Mouse (Mus musculus) hindbrain, embryonic 16.5 days (tissue): ENCODE measurements around the gene Cox17. TPM values are rescaled to one million over a fixed set of nuclear protein-coding genes. Genes with fewer than 3 reads are reported as not detected.

Experiments used
- ATAC-seq: fragments of 200-750 bp; cut with Nextera tagmentation; 2 replicates; pipeline ENCODE4 v1.8.0; 2017; ENCODE audit warnings: moderate TSS enrichment, moderate library complexity
- H3K27ac ChIP-seq: fragments of 300-500 bp; sonication (generic); 2 replicates; pipeline ENCODE4 v1.5.1; 2014; ENCODE audit warnings: low read depth, mild to moderate bottlenecking, control low read depth, low read length, moderate library complexity
- H3K27me3 ChIP-seq: fragments of 300-500 bp; sonication (generic); replicated peaks from 2 replicates; pipeline ENCODE4 v1.6.1; 2014; ENCODE audit warnings: low read length; ENCODE audit not compliant: control insufficient read depth, insufficient read depth
- H3K36me3 ChIP-seq: fragments of 300-500 bp; sonication (generic); 2 replicates; pipeline ENCODE4 v1.6.1; 2014; ENCODE audit warnings: mild to moderate bottlenecking, low read length, moderate library complexity, mixed read lengths; ENCODE audit not compliant: control insufficient read depth, insufficient read depth
- H3K4me1 ChIP-seq: fragments of 300-500 bp; sonication (generic); 2 replicates; pipeline ENCODE4 v1.6.1; 2014; ENCODE audit warnings: low read depth, low read length; ENCODE audit not compliant: control insufficient read depth, insufficient read depth
- H3K4me2 ChIP-seq: fragments of 300-500 bp; sonication (generic); 2 replicates; pipeline ENCODE4 v1.6.1; 2014; ENCODE audit warnings: mild to moderate bottlenecking, low read length, control low read depth, moderate library complexity
- H3K4me3 ChIP-seq: fragments of 300-500 bp; sonication (generic); 2 replicates; pipeline ENCODE4 v1.5.1; 2014; ENCODE audit warnings: mild to moderate bottlenecking, low read length, control low read depth, moderate library complexity
- H3K9ac ChIP-seq: fragments of 300-500 bp; sonication (generic); 2 replicates; pipeline ENCODE4 v1.6.1; 2014; ENCODE audit warnings: low read depth, mild to moderate bottlenecking, control low read depth, low read length, moderate library complexity
- H3K9me3 ChIP-seq: fragments of 300-500 bp; sonication (generic); 2 replicates; pipeline ENCODE4 v1.6.1; 2014; ENCODE audit warnings: mild to moderate bottlenecking, low read length, moderate library complexity; ENCODE audit not compliant: control insufficient read depth
- WGBS: fragments of 180-500 bp; shearing (Covaris S2); extraction: QIAGEN DNeasy Blood & Tissue Kit; methylation state at CpG from one replicate; pipeline ENCODE4 v1.1.7; 2014; 5-methylcytosine and 5-hydroxymethylcytosine counted together
- polyA plus RNA-seq: library from polyadenylated mRNA; unstranded; fragments of >200 nt; fragmentation: Nextera tagmentation; extraction: Ambion mirVana; gene quantifications from 2 replicates; pipeline ENCODE4 v1.2.1, GENCODE M21; 2015

Gene Cox17
- 65.3 and 71.9 TPM in 2 replicates for polyA plus RNA-seq

- H3K4me1 ChIP-seq, result peaks cover 12% of the 10 kb centered on the region
- H3K4me3 ChIP-seq, result peak within 1 kb of the TSS; percentile 95
- H3K9ac ChIP-seq, result peak within 1 kb of the TSS; percentile 87
- H3K27me3 ChIP-seq, result no peaks in the 10 kb centered on the region
- 2% methylated on average over 35 of the region's 35 CpGs for WGBS
- peak within 1 kb of the TSS; percentile 81 for H3K4me2 ChIP-seq
- H3K36me3 ChIP-seq, result peaks cover 7% of the 10 kb centered on the region; the same call in 1 of the 2 replicates
- peak within 1 kb of the TSS; percentile 85 for H3K27ac ChIP-seq
- H3K9me3 ChIP-seq, result no peaks in the 10 kb centered on the region
- ATAC-seq, result peak; percentile 99
These were observed at the start of gene Cox17, which contains the start of gene Gm21987 for GRCm38 (mm10) chr16:38346529-38347325. Cox17 (plus strand) TSS chr16:38346991. Gm21987 (plus strand) TSS chr16:38347040.

GRCm38 (mm10) chr16:38298410-38298809 is 48.4 kb upstream of the Cox17 start:
- WGBS, result 84% methylated on average over 6 of the region's 6 CpGs
- Histone ChIP-seq H3K4me3 (no peak overlapping the region), H3K27me3 (no peaks in the 10 kb centered on the region), H3K9me3 (no peaks in the 10 kb centered on the region), H3K4me2 (no peak overlapping the region), H3K4me1 (no peaks in the 10 kb centered on the region), H3K27ac (no peak overlapping the region), H3K36me3 (no peaks in the 10 kb centered on the region), H3K9ac (no peak overlapping the region)
- ATAC-seq, result no peak

- 95% methylated on average over 13 of the region's 13 CpGs for WGBS
- H3K9ac ChIP-seq, result no peak overlapping the region
- H3K27me3 ChIP-seq, result no peaks in the 10 kb centered on the region
- no peaks in the 10 kb centered on the region for H3K36me3 ChIP-seq
- H3K27ac ChIP-seq, result no peak overlapping the region
- no peak for ATAC-seq
- no peak overlapping the region for H3K4me2 ChIP-seq
- no peak overlapping the region for H3K4me3 ChIP-seq
- H3K9me3 ChIP-seq, result no peaks in the 10 kb centered on the region
- H3K4me1 ChIP-seq, result no peaks in the 10 kb centered on the region
These were observed 44.4 kb upstream of the Cox17 start for GRCm38 (mm10) chr16:38302367-38302766.

- Histone ChIP-seq H3K4me3 (no peak overlapping the region), H3K9ac (no peak overlapping the region), H3K27ac (no peak overlapping the region), H3K27me3 (no peaks in the 10 kb centered on the region), H3K36me3 (no peaks in the 10 kb centered on the region), H3K4me2 (no peak overlapping the region), H3K4me1 (no peaks in the 10 kb centered on the region), H3K9me3 (no peaks in the 10 kb centered on the region)
- no peak for ATAC-seq
- WGBS, result 80% methylated on average over 17 of the region's 17 CpGs
These were observed 42.2 kb upstream of the Cox17 start for GRCm38 (mm10) chr16:38304460-38305194.

GRCm38 (mm10) chr16:38306571-38307220 is 40.1 kb upstream of the Cox17 start:
- Histone ChIP-seq H3K27ac (no peak overlapping the region), H3K9me3 (no peaks in the 10 kb centered on the region), H3K27me3 (no peaks in the 10 kb centered on the region), H3K4me3 (no peak overlapping the region), H3K36me3 (no peaks in the 10 kb centered on the region), H3K9ac (no peak overlapping the region), H3K4me2 (no peak overlapping the region), H3K4me1 (no peaks in the 10 kb centered on the region)
- 46% methylated on average over 18 of the region's 18 CpGs for WGBS
- peak; percentile 24; the same call in 1 of the 2 replicates for ATAC-seq

- Histone ChIP-seq H3K27me3 (no peaks in the 10 kb centered on the region), H3K9ac (no peak overlapping the region), H3K9me3 (no peaks in the 10 kb centered on the region), H3K4me3 (no peak overlapping the region), H3K36me3 (no peaks in the 10 kb centered on the region), H3K4me2 (no peak overlapping the region), H3K27ac (no peak overlapping the region), H3K4me1 (no peaks in the 10 kb centered on the region)
- WGBS, result 46% methylated on average over 5 of the region's 5 CpGs
- ATAC-seq, result peak; percentile 30; the same call in 1 of the 2 replicates
These were observed 39.6 kb upstream of the Cox17 start for GRCm38 (mm10) chr16:38307221-38307605.

- Histone ChIP-seq H3K4me1 (no peaks in the 10 kb centered on the region), H3K36me3 (no peaks in the 10 kb centered on the region), H3K27ac (no peak overlapping the region), H3K4me2 (0 out of 2 replicates have a peak overlapping the region, but pooled peaks have one; percentile 7), H3K4me3 (no peak overlapping the region), H3K27me3 (no peaks in the 10 kb centered on the region), H3K9ac (no peak overlapping the region), H3K9me3 (no peaks in the 10 kb centered on the region)
- ATAC-seq, result no peak
- WGBS, result 45% methylated on average over 7 of the region's 7 CpGs
These were observed 39.1 kb upstream of the Cox17 start for GRCm38 (mm10) chr16:38307651-38308050.

- Histone ChIP-seq H3K9ac (no peak overlapping the region), H3K4me2 (0 out of 2 replicates have a peak overlapping the region, but pooled peaks have one; percentile 7)
These were observed 38.6 kb upstream of the Cox17 start for GRCm38 (mm10) chr16:38308195-38308594.

GRCm38 (mm10) chr16:38318492-38318891 is 28.3 kb upstream of the Cox17 start:
- H3K27me3 ChIP-seq, result no peaks in the 10 kb centered on the region
- no peak overlapping the region for H3K27ac ChIP-seq
- H3K4me3 ChIP-seq, result no peak overlapping the region
- ATAC-seq, result no peak
- no peak overlapping the region for H3K4me2 ChIP-seq
- WGBS, result 73% methylated on average over 9 of the region's 9 CpGs
- no peaks in the 10 kb centered on the region for H3K4me1 ChIP-seq
- no peak overlapping the region for H3K9ac ChIP-seq
- H3K9me3 ChIP-seq, result no peaks in the 10 kb centered on the region
- no peaks in the 10 kb centered on the region for H3K36me3 ChIP-seq

More at GRCm38 (mm10) chr16:38308195-38308594, 38.6 kb upstream of the Cox17 start:
- H3K36me3 ChIP-seq, result no peaks in the 10 kb centered on the region
- no peaks in the 10 kb centered on the region for H3K4me1 ChIP-seq
- H3K4me3 ChIP-seq, result no peak overlapping the region
- H3K27ac ChIP-seq, result no peak overlapping the region
- 56% methylated on average over 11 of the region's 11 CpGs for WGBS
- ATAC-seq, result no peak
- no peaks in the 10 kb centered on the region for H3K27me3 ChIP-seq
- H3K9me3 ChIP-seq, result no peaks in the 10 kb centered on the region
